Mouse (Mus musculus): Measurements from ENCODE around the gene Epb41l5.

Gene Epb41l5

DNA sequence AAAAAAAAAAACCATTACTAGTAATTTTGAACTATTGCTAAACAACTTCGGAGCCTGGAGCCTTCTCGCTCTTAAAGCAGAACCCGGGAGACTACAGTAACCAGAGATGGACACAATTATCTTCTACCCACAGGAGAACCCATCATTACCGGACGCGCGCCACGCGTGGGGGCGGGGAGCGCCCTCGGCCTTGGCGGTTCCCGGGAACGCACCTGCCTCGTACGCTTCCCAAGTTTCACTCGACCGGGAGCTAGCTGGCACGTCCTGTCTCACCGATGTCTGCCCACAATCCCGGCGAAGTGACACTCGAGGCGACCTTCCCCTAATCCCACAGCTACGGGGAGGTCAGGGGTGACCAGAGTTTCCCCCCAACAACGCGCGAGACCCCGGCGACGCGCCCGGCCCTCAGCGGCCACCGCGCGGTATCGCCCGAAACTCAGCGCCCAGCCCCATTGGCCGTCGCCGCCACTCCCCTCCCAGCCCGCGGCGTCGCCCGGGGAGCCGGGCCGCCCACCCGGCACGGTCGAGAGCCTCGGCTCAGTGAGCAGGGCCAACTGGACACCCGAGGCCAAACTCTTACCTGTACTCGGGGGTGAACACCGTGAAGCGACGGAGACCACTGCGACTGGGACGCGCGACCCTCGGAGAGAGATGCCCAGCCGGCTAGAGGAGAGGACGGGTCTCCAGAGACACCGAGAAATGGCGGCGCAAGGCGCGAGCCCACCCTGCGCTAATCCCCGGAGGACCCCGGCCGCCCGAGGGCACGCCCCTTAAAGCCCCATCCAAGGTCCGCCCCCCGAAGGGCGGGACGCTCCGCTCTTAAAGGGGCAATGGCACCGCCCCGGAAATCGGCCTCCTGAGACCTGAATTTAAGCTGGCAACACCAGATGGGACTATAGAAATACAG is at the start of gene Epb41l5:
Gene Epb41l5 (minus strand): TSS at position 796 of the 907 bp plus-strand sequence.
- peak; percentile 68 to 72 for DNase-seq

GRCm38 (mm10) chr1:119696860-119697259 is 48.1 kb upstream of the Epb41l5 start:
- DNase-seq = no peak

DNA sequence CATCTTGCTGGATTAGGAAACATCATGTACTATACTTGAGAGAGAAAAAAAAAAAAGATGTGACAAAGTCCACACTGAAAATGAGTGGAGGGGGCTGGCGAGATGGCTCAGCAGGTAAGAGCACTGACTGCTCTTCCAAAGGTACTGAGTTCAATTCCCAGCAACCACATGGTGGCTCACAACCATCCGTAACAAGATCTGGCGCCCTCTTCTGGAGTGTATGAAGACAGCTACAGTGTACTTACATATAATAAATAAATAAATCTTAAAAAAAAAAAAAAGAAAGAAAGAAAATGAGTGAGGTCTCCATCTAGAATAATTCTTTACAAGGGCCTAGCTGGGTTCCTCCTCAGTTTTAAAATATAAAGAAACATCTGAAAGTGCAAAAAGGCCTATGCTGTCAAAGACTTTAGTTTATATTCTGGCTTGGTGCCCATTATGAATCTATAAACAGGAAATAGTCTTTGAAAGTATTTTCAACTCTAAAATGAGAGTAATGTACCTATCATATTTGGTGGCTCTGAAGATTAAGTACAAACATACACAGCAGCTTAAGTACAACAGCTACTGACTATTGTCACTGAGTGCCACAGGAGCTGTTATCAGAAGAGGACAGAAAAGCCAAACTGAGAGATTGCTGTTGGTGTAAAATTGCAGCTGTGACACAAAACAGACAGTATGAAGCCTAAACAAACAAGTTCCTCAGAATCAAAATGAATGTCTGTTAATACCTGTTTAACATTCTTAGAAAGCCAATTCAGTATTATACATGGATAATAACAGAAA is 37.2 kb upstream of the Epb41l5 start:
- DNase-seq = no peak

DNA sequence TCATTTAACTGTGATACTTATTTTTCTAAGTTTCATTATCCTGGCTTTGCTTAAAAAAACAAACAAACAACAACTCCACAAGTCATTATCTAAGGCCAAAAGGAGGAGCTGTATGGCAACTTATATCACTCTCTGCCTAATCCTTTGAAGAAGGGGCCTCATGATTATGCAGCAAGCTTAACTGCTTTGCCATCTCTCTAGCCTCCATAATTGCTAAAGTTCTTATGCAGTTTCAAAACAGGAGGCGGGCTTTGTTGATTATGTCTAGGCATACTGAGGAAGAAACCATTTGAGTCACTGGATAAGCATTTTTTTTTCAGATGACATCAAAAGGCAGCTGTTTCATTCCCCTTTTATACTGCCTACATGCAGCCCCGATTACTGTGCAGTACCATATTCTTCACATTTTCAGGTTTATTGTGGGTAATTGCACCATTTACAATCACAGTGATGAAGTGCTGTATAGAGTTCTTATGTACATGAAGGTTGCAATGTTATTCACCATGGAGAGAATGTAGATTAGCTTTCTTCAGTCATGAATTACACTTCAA is 32.9 kb upstream of the Epb41l5 start:
- no peak for DNase-seq

DNA sequence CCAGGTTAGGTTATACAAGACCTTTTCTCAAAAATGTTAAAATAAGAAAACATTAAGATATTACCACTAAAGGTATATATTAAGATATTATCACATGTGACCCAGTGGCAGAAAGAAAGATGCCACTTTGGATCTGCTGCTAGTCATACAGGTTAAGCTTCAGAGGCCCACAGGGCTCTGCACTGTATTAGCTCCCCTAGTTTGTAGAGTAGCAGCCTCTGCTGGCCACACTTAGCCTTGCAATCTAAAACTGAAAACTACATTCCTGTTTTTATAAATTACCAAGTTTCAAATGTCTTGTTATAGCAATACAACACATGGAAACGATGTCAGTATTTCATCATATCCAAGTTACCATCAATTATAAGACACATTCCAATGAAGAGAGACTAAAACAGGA is 26.2 kb upstream of the Epb41l5 start:
- peak; percentile 16 to 18 for DNase-seq

DNA sequence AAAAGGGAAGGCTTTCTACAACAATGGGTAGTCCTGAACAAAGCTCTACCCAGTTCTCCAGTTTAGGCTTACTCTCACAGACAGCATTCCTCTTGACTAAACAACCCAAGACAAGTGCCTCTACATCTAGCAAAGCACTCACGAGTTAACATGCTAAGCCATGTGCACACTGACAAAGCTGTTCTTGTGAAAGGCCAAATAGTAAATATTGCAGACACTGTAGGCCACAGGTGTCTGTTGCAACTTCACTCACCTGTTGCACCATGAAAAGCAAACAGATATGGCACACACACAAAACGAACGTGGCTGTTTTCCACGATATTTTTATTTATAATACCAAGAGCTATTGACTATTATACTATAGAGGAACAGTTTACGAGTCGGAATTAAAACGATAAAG is 18.1 kb upstream of the Epb41l5 start:
- DNase-seq = no peak

DNA sequence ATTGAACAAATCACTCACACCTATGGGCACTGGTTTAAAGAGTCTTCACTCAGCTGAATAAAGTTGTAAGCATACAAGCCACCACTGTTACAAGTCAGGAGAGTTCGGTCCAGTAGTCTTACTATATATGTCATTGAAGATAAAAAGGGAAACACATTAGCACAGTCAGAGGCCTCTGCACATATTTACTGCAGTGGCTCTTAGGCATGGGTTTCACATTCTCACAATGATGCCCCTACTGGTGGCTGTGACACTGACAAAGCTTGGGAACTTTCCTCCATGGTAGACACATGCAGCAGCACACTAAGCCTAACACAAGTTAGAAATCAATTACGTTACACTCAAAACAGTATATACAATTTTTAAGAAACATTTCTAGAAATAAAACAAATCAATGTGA is 5.5 kb upstream of the Epb41l5 start:
- no peak for DNase-seq

DNA sequence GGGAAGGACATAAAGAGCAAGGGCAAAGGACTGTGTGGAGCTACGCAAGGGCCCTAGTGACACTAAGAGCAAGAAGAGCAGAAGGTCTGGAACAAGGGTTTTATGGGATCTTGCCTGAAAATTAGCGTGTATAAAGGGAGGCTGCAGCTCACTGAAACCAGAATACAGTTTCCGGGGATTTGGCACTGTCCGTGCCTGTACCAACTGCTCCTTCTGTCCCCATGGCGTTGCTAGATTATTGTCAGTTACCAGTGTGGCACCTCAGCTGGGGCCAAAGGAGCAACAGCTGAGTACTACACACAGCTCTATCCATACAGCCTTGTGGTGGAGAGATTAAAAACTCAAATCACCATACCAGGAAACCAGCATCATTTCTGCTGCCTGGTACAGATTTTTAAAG is 1.6 kb upstream of the Epb41l5 start:
- peak; percentile 17 to 37 for DNase-seq

GRCm38 (mm10) chr1:119649627-119650026 is 827 bp upstream of the Epb41l5 start:
- DNase-seq = no peak

DNA sequence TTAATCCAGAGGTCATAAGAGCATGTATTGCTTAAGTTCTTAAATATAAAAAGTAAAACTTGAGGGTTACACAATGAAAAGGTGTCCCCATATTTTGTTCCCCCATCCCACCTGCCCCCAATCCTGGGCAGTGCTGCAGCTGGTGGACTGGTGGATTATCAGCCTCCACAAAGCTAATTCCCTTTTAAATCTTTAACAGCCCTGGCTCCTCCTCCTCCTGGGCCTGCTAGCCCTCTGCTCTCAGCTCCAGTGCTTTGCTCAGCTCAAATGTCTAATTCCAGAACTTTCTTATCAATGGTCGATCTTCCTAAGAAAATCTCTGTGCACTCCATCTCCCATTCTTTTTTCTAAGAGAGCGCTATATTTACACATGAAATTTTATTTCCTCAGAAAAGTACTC is 2.4 kb downstream of the Epb41l5 start:
- no peak for DNase-seq

GRCm38 (mm10) chr1:119642367-119642766 is 6.4 kb downstream of the Epb41l5 start:
- peak; percentile 22 to 26 for DNase-seq

DNA sequence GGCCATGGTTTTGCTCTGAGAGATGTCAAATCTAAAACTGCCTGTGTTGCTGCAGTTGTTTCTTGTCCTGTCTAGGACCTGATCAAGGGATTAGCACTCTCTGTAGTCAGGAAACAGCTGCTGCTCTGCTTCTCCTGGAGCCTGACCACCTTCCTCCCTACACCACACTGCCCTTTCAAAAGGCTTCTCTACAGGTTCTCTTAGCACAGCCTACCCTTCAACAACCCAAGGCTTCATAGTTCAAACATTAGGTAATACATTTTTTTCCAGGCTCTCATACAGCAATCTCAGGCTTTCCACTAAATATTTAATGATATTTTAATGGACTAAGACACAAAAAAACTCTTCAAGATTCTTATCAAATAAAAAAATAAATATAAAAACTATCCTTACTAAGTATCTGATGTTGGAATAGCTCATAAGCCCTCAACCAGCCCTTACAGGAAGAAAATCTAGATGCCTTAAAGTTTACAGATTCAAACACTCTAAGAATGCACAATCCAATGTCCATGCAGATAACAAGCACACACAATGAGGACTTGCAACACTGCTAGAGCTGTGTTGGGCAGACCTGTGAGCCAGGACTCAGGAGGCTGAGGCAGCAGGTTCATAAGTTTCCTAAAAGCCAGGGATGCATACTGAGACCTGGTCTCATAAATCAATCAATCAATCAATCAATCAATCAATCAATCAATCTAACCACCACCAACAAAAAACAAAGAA is 7.5 kb downstream of the Epb41l5 start:
- no peak for DNase-seq

GRCm38 (mm10) chr1:119640006-119640405 is 8.8 kb downstream of the Epb41l5 start:
- DNase-seq = no peak

- DNase-seq = no peak
Observed at GRCm38 (mm10) chr1:119637188-119638023, 11.4 kb downstream of the Epb41l5 start.

DNA sequence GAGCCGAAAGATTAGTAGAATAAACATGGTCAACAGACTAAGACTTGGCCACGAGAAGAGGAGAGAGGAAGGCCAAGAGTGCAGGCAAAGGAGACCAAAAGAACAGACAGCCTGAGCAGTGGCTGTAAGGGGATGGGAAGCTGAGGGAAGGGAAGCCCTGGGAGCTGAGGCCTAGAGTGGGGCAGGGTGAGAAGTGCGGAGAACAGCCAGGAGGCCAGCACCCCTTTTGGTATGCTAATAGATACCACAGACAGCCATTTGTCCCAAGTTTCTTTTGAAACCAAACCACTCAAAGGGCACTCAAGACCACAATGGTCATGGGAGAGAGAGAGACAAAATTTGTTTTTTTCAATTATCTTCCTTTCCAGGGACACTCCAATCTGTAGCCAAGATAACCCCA is 14.1 kb downstream of the Epb41l5 start:
- DNase-seq = no peak

GRCm38 (mm10) chr1:119630428-119630827 is 18.4 kb downstream of the Epb41l5 start:
- DNase-seq = no peak

DNA sequence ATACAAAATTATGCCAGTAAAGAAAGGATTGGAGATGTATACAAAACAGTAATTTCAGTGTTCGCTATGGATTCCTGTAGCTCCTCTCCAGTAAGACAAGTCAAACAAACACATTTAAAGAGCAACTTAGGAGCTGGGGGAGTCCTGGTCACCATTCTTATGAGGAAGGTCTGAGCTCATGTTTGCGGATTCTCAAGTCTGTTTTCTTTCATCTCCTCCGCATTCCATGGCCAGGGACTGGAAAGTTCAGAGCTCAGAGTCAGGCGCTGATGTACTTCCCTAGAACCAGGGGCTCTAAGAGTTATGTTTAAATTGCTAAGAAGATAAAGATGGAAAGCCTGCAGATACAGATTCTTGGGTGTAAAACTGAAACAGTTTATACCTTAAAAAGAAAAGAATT is 22.0 kb downstream of the Epb41l5 start:
- no peak for DNase-seq

GRCm38 (mm10) chr1:119624444-119624843 is 24.4 kb downstream of the Epb41l5 start:
- DNase-seq = no peak

GRCm38 (mm10) chr1:119605396-119605795 is 43.4 kb downstream of the Epb41l5 start:
- DNase-seq = no peak

GRCm38 (mm10) chr1:119602448-119602847 is 46.4 kb downstream of the Epb41l5 start:
- DNase-seq = no peak

DNA sequence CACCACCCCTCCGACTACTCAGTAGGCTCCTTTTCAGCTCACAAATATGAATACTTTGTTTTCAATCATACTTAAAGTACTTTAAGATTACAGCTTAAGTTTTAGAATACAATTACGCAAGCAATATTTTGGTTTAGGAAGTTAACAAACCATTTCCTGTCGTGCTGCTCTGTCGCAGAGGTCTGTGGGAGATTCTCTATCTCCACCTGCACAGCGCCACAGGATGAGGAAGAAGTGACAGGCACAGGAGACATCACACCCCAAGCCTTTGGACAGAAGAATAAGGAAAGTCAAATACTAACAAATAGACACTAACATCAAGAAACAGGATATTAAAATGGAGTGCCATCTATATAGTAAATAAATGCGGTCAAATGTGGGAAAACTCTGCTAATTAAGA is 49.9 kb downstream of the Epb41l5 start:
- DNase-seq = no peak

- DNase-seq = no peak
Observed at GRCm38 (mm10) chr1:119596954-119597480, 51.8 kb downstream of the Epb41l5 start.

Data from cerebellum, adult 18-20 months (tissue).